Mouse (Mus musculus) bone marrow macrophage, adult 2 months (primary cell): Measurements from ENCODE around the gene Apopt1.

Experiments used
- CTCF ChIP-seq: IDR thresholded peaks from 2 replicates; pipeline ENCODE4 v1.5.1; 2012; ENCODE audit warnings: low read depth, mild to moderate bottlenecking, low read length, moderate library complexity
- POLR2A ChIP-seq: IDR thresholded peaks from 2 replicates; pipeline ENCODE4 v1.6.1; 2012; ENCODE audit warnings: mild to moderate bottlenecking, low read depth, low read length, borderline replicate concordance

DNA sequence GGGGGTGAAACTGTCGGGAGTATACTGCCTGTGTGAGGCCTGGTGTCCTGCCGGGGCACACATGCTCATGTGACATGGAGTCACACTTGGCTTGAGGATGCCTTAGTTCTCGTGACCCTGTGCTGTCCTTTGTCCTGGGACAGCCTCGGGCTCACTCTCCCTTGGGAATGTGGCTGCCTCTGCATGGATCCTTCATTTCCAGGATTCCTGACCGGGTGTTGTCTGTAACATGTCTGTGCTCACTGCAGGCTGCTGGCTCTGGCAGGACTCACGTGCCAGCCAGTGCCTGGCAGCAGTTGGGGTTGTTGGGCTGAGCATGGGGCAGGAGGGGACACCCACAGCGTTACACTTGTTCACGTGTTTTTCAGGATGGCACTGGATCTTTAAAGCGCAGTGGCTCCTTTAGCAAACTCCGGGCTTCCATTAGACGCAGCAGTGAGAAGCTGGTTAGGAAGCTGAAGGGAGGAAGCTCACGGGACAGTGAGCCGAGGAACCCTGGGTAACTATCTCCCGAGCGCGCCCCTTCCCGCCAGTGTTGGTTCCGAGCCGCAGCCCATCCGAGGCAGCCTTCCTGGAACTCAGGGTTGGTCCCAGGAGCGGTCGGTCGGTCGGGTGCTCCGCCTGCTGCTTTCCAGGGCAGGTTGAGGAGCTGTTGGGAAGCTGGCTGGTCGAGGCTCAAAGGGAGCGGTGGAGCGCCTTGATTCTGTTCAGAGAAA is 82.3 kb downstream of the Apopt1 start:
- no peak for TF ChIP-seq POLR2A
- no peak for TF ChIP-seq CTCF
